Mouse (Mus musculus) macrophage (primary cell): ENCODE measurements around the gene Apoc3. TPM values are rescaled to one million over a fixed set of nuclear protein-coding genes. Genes with fewer than 3 reads are reported as not detected.

Experiments
- H3K27ac ChIP-seq: fragments of 350-480 bp; formaldehyde crosslinking; 2 replicates; pipeline ENCODE4 v1.9.0; 2021
- H3K36me3 ChIP-seq: fragments of 350-480 bp; formaldehyde crosslinking; 2 replicates; pipeline ENCODE4 v1.9.0; 2021; ENCODE audit errors: inconsistent target
- H3K4me3 ChIP-seq: fragments of 350-480 bp; formaldehyde crosslinking; 2 replicates; pipeline ENCODE4 v1.9.0; 2021; ENCODE audit errors: inconsistent target
- H3K79me2 ChIP-seq: fragments of 350-480 bp; formaldehyde crosslinking; 2 replicates; pipeline ENCODE4 v1.9.0; 2021; ENCODE audit errors: inconsistent target
- WGBS: methylation state at CpG from one replicate; pipeline ENCODE4 v1.1.7; 2026; ENCODE audit warnings: inconsistent platforms; ENCODE audit not compliant: missing documents; 5-methylcytosine and 5-hydroxymethylcytosine counted together
- polyA plus RNA-seq: library from polyadenylated mRNA; stranded (reverse); fragments of 250-400 nt; gene quantifications from 3 replicates; pipeline ENCODE4 v1.2.4, GENCODE M21; 2018; ENCODE audit warnings: inconsistent platforms

The Apoc3 gene
- polyA plus RNA-seq, 1 experiment from 2014 or later = not detected

DNA sequence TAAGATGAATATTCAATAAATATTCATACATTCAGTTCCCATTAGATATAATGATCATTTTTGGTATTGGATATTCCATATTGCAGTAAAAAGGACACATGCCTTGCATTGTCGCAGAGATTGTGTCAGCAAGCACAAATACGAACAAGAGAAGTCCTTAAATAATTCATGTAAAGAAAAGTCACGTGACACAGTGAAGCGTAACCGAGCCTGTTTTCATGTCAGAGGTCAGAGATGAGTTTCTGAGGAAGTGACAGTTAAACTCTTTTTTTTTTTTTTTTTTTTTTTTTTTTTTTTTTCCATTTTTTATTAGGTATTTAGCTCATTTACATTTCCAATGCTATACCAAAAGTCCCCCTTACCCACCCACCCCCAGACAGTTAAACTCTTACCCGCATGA, 42.8 kb downstream of the Apoc3 start:
- Histone ChIP-seq H3K4me3 (no peak overlapping the region), H3K36me3 (peaks cover 30% of the 10 kb centered on the region), H3K79me2 (no peaks in the 10 kb centered on the region), H3K27ac (no peak overlapping the region)
- WGBS = 58% methylated on average over 6 of the region's 6 CpGs

DNA sequence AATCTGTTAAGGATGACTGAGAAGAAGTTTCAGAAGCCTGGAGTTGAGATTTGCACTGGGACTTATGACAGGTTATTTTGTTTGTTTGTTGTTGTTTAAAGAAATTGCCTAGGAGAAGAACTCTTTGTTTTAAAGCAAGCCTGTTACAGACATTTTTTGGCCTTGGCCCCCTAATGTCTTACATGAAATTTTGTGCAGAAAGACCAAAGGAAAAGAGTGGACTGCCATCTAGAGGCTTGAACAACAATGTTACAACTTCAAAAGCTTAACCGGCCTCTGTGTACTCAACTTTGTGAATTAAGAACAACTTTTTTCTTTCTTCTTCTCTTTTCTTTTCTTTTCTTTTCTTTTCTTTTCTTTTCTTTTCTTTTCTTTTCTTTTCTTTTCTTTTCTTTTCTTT, 43.8 kb downstream of the Apoc3 start:
- 33% methylated on average over 1 of the region's 1 CpGs for WGBS
- Histone ChIP-seq H3K36me3 (peaks cover 27% of the 10 kb centered on the region), H3K27ac (no peak overlapping the region), H3K4me3 (no peak overlapping the region), H3K79me2 (no peaks in the 10 kb centered on the region)

DNA sequence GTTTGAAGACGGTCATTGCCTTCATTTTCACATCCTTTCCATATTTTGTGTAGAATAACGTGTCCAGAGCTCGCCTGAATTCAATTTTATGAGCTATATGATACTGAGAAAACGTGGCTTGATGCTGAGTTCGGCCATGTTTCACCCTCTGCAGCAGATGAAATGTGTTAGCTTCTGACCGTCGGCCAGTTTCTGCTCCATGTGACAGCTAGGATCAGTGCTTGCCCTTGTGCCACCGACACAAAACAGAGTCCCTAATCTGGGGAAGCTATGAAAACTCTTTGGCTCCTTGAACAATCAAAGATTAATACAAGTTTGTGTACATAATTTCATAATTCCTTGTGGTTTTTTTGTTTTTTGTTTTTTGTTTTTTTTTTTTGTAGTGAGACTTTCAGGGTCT, 44.2 kb downstream of the Apoc3 start:
- H3K79me2 ChIP-seq = no peaks in the 10 kb centered on the region
- H3K36me3 ChIP-seq = peaks cover 23% of the 10 kb centered on the region
- no peak overlapping the region for H3K4me3 ChIP-seq
- 93% methylated on average over 8 of the region's 8 CpGs for WGBS
- H3K27ac ChIP-seq = no peak overlapping the region

DNA sequence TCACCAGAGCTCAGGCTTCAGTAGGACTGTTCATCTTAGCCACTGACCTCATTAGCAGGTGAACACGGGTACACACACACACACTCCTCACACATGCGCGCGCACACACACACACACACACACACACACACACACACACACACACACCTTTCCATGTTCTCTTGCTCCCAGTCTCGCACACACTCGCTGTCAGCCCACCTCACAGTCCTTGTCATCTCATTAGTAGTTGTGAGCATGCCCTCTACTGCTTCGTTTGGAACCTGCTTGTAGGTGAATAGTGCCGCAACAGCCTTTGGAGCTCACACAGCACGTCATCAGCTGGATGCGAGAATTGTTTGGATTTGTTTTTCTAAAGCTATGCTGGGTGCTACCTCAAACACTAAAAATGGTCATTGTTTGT, 46.1 kb downstream of the Apoc3 start:
- Histone ChIP-seq H3K36me3 (0 out of 2 replicates have a peak, but pooled peaks cover 4% of the 10 kb centered on the region), H3K4me3 (no peak overlapping the region), H3K79me2 (no peaks in the 10 kb centered on the region), H3K27ac (no peak overlapping the region)
- 85% methylated on average over 9 of the region's 10 CpGs for WGBS

DNA sequence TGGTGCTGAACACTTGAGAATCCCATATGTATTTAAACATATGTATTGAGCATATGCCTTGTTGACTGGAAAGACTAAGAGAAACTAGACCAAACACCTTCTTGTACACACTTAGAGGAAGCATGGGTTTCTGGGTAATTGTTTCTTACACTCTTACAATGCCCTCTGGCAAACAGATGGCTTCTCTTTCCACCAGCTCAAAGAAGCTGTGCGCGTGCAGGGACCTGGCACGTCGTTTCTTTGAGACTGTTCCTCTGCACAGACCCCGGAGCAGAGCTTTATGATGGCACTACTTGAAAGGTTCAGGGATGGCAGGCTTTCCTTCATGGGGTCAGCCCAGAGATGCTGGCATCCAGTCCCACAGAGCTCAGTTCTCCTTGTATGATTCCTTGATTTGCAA, 46.5 kb downstream of the Apoc3 start:
- no peaks in the 10 kb centered on the region for H3K79me2 ChIP-seq
- 0 out of 2 replicates have a peak, but pooled peaks cover under 1% of the 10 kb centered on the region for H3K36me3 ChIP-seq
- no peak overlapping the region for H3K27ac ChIP-seq
- H3K4me3 ChIP-seq = no peak overlapping the region
- WGBS = 100% methylated on average over 5 of the region's 5 CpGs

DNA sequence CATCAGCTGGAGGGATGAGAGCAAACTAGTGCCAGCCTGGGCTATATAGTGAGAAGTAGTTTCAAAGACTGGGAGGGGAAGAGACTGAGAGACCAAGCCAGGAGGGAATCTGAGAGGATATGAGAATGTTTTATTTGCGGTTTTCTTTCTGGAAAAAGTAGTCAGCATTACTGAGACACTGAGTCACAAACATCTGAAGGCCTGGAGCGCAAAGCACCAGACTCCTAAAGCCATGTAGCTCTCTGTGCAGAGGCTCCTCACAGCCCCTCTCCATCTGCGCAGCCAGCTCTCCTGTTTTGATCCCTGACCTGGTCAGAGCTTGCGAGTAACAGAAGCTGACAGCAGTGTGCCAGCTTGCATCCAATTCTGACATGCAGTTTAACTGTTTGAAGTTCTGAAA, 47.1 kb downstream of the Apoc3 start:
- Histone ChIP-seq H3K79me2 (no peaks in the 10 kb centered on the region), H3K36me3 (no peaks in the 10 kb centered on the region)

DNA sequence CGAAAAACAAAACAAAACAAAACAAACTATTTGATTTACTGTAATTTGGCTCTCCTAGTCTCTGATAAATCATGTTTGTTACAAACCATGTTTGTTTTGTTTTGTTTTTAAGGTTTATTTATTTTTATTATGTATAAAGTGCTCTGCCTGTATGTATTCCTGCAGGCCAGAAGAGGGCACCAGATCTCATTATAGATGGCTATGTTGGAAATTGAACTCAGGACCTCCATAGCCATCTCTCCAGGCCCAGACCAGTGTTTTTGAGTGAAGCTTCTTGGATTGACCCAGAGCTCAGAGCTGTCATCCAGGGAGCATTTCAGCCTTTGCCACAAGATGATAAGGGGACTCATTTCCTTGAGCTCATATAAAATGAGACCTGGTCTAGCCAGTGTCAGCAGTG, 49.0 kb downstream of the Apoc3 start:
- H3K79me2 ChIP-seq = no peaks in the 10 kb centered on the region
- H3K4me3 ChIP-seq = no peak overlapping the region
- WGBS = 91% methylated on average over 1 of the region's 1 CpGs
- no peak overlapping the region for H3K27ac ChIP-seq
- no peaks in the 10 kb centered on the region for H3K36me3 ChIP-seq

More for the DNA sequence above, 47.1 kb downstream of the Apoc3 start:
- WGBS = 96% methylated on average over 4 of the region's 4 CpGs
- Histone ChIP-seq H3K4me3 (no peak overlapping the region), H3K27ac (no peak overlapping the region)

DNA sequence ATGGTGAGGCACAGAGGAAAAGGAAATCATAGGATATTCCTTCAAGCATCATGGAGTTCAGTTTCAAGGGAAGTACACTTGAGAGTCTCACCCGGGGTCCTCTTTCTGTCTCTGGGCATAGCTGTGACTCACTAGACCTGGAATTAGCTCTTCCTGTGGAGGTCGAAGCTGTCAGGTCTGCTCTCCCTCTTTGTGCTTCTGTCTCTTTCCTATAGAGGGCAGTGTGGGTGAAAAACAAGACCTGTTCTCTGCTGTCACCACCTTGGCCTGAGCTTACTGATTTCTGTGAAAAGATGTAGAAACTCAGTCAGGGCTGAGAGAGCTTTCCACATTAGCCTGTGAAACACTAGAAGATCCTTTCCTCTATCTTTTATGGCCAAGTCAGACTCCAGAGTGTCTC, 50.2 kb downstream of the Apoc3 start:
- Histone ChIP-seq H3K79me2 (no peaks in the 10 kb centered on the region), H3K4me3 (no peak overlapping the region), H3K36me3 (no peaks in the 10 kb centered on the region), H3K27ac (no peak overlapping the region)
- 4% methylated on average over 2 of the region's 2 CpGs for WGBS

DNA sequence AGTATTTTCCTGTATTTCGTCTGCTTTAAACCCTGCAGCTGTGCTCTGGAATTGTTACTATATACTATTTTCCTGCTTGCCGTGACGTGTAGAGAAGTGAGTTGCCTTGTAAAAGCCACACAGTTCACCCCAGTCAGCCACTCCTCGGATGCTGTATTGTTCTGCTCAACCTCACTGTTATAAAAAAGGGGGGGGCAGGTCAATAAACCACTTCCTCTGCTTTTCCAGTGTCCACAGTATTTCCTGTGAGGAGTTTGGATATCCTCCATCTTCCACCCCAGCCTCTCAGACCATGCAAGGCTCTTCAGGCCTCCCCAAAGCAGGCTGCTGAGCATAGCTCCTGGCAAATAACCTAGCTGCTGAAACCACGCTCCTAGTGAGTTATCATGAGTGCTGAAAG, 50.9 kb downstream of the Apoc3 start:
- Histone ChIP-seq H3K27ac (no peak overlapping the region), H3K36me3 (no peaks in the 10 kb centered on the region), H3K4me3 (no peak overlapping the region), H3K79me2 (no peaks in the 10 kb centered on the region)
- whole genome bisulfite sequencing = 81% methylated on average over 5 of the region's 5 CpGs

Other genes starting within 250 kb of the Apoc3 start
- gene Pafah1b2, start 222.9 kb downstream of the Apoc3 start, polyA plus RNA-seq = 39.7 to 51.8 TPM (median 44.3 TPM) in 3 replicates
- gene Sik3, start 222.8 kb downstream of the Apoc3 start, polyA plus RNA-seq = 23.4 to 34.1 TPM (median 27.7 TPM) in 3 replicates
- not detected in 3 replicates for gene Apoa1, start 7.1 kb downstream of the Apoc3 start, polyA plus RNA-seq
- not detected in 3 replicates for gene Apoa4, start 5.1 kb upstream of the Apoc3 start, polyA plus RNA-seq
- gene Apoa5, start 33.0 kb upstream of the Apoc3 start, polyA plus RNA-seq = not detected in 3 replicates
- 23.0 to 37.5 TPM (median 26.9 TPM) in 3 replicates for gene Zpr1, start 37.4 kb upstream of the Apoc3 start, polyA plus RNA-seq
- gene Bud13, start 47.4 kb upstream of the Apoc3 start, polyA plus RNA-seq = 9.0 to 26.1 TPM (median 11.5 TPM) in 3 replicates
- gene 4931429L15Rik, start 84.3 kb upstream of the Apoc3 start, polyA plus RNA-seq = not detected in 3 replicates